8 mouse cellular contexts compared by ENCODE assay signal in genomic region chr15:77841361-77842046, GRCm38 (mm10). TPM values are rescaled to one million over a fixed set of nuclear protein-coding genes. Genes with fewer than 3 reads are reported as not detected.
DNase-seq lines count a peak whose midpoint lies in the region; ATAC-seq and TF ChIP-seq lines count a peak whose summit lies in the region.

No protein-coding gene starts in this region.

- peak overlapping the region; percentile 89 for H3K27ac ChIP-seq in layer of hippocampus, adult 2 months
- H3K27ac ChIP-seq in hindbrain, embryonic 13.5 days, result peak overlapping the region; percentile 91
- peak overlapping the region; percentile 75 for H3K27ac ChIP-seq in macrophage

- peak in 1 of 2 experiments; percentile 46 for DNase-seq in layer of hippocampus, adult 2 months (ENCODE audit: low spot score in 2 of 2)
- no peak for DNase-seq in layer of hippocampus, adult 18-20 months (ENCODE audit: low spot score in 2 of 2)
- peak; percentile 76 for DNase-seq in cerebellum, adult 9-10 months
- DNase-seq in gastrocnemius, adult 18-20 months (ENCODE audit: low spot score), result peak; percentile 60
- DNase-seq in left cerebral cortex, postnatal 10 days (ENCODE audit: extremely low spot score in 1 of 2, low spot score in 2 of 2), result peak; percentile 51 to 86
- peak; percentile 57 for DNase-seq in spleen, adult 12 weeks (ENCODE audit: low spot score)

- H3K4me3 ChIP-seq in layer of hippocampus, adult 2 months, result peak overlapping the region; percentile 96
- peak overlapping the region; percentile 87 for H3K4me3 ChIP-seq in hindbrain, embryonic 13.5 days
- H3K4me3 ChIP-seq in macrophage (ENCODE audit: inconsistent target), result peak overlapping the region; percentile 91

- peaks cover 51% of the 10 kb centered on the region for H3K79me2 ChIP-seq in macrophage (ENCODE audit: inconsistent target)

- intact Hi-C loops in left cerebral cortex, postnatal 10 days (cut with DNase I), result loop anchor here (5.0 kb wide), 2 partner anchors 39 to 64 kb away; no protein-coding TSS in a partner anchor

- WGBS in hindbrain, embryonic 13.5 days, result under 1% methylated on average over 76 of the region's 80 CpGs
- whole genome bisulfite sequencing in macrophage (ENCODE audit: missing documents), result under 1% methylated on average over 80 of the region's 80 CpGs

- no peaks in the 10 kb centered on the region for H3K36me3 ChIP-seq in hindbrain, embryonic 13.5 days
- no peaks in the 10 kb centered on the region for H3K36me3 ChIP-seq in macrophage (ENCODE audit: inconsistent target)

- peak overlapping the region; percentile 87 for H3K9ac ChIP-seq in hindbrain, embryonic 13.5 days

- peaks cover 43% of the 10 kb centered on the region for H3K4me1 ChIP-seq in hindbrain, embryonic 13.5 days (replicated peaks)

- H3K27me3 ChIP-seq in hindbrain, embryonic 13.5 days, result no peaks in the 10 kb centered on the region

- peak; percentile 68 for ATAC-seq in hindbrain, embryonic 13.5 days (ENCODE audit: low FRiP score)

- no peak for TF ChIP-seq CTCF in layer of hippocampus, adult 2 months (conservative IDR thresholded peaks at IDR 0.05)

- peak overlapping the region; percentile 95 for H3K4me2 ChIP-seq in hindbrain, embryonic 13.5 days

- no peaks in the 10 kb centered on the region for H3K9me3 ChIP-seq in hindbrain, embryonic 13.5 days

RNA-seq across cellular contexts. Expression of gene Myh9, which starts 0.5 kb away (rescaled TPM):
- total RNA-seq in layer of hippocampus, adult 2 months (2021), result 10 to 100 TPM; 88.3 to 96.3 TPM
- total RNA-seq in layer of hippocampus, adult 18-20 months (2021), result 10 to 100 TPM; 86.7 to 88.3 TPM
- total RNA-seq in gastrocnemius, adult 18-20 months (2021), result 10 to 100 TPM; 42.8 to 63.0 TPM
- polyA plus RNA-seq in hindbrain, embryonic 13.5 days (2015; fragmentation: Nextera tagmentation; extraction: Ambion mirVana), result 14.5 and 14.9 TPM in 2 replicates
- total RNA-seq in left cerebral cortex, postnatal 10 days (2021), result 10 to 100 TPM; 58.2 to 58.8 TPM
- 100 to 1,000 TPM; 116 to 655 (median 298) TPM for total RNA-seq in macrophage (2018; cell fraction: chromatin; rRNA removed)
- 100 to 1,000 TPM; 130 to 278 (median 207) TPM for total RNA-seq in macrophage (2018; cell fraction: cytosol; rRNA removed)
- 100 to 1,000 TPM; 203 to 600 (median 357) TPM for total RNA-seq in macrophage (2018; cell fraction: nucleus; rRNA removed)
- polyA plus RNA-seq in macrophage (2018), result 130 to 219 TPM (median 188 TPM) in 3 replicates

Comparison
In these comparisons a context has a peak if more than half of its experiments do, and no peak if none do; other contexts are left out.
1. DNase-seq: peak in cerebellum, adult 9-10 months (single experiment), gastrocnemius, adult 18-20 months (single experiment), left cerebral cortex, postnatal 10 days (2 of 2) and spleen, adult 12 weeks (single experiment); none in layer of hippocampus, adult 18-20 months (0 of 2).
2. Peak in every context shown above with its lines, with median percentiles within 50 percentile points of each other: H3K27ac ChIP-seq and H3K4me3 ChIP-seq.